Mouse (Mus musculus) heart, adult 9 months (tissue): ENCODE measurements around the gene Gm17304.
A peak's percentile ranks its signal among the peaks of the same experiment; 100 is the strongest.

Experiments
- DNase-seq, 2 experiments: peaks; one replicate each; pipeline ENCODE4 v3.0.0; 2022; ENCODE audit warnings: low spot score in 2 of 2

Gm17304 gene

GRCm38 (mm10) chr5:106622193-106622592 is 13.3 kb downstream of the Gm17304 start:
- no peak for DNase-seq

- DNase-seq = peak in 1 of 2 experiments; percentile 19
Observed at GRCm38 (mm10) chr5:106623337-106623736, 14.4 kb downstream of the Gm17304 start.

- DNase-seq = no peak
Observed at GRCm38 (mm10) chr5:106628369-106629149, 19.7 kb downstream of the Gm17304 start.

GRCm38 (mm10) chr5:106636423-106636946 is 27.6 kb downstream of the Gm17304 start:
- no peak for DNase-seq

- DNase-seq = no peak
Observed at GRCm38 (mm10) chr5:106639627-106640026, 30.7 kb downstream of the Gm17304 start.

- DNase-seq = no peak
Observed at GRCm38 (mm10) chr5:106640235-106640809, 31.4 kb downstream of the Gm17304 start.

GRCm38 (mm10) chr5:106641876-106642275 is 33.0 kb downstream of the Gm17304 start:
- DNase-seq = no peak

- DNase-seq = no peak
Observed at GRCm38 (mm10) chr5:106643434-106643833, 34.5 kb downstream of the Gm17304 start.

- DNase-seq = no peak
Observed at GRCm38 (mm10) chr5:106649441-106649840, 40.5 kb downstream of the Gm17304 start.

- DNase-seq = no peak
Observed at GRCm38 (mm10) chr5:106649995-106650394, 41.1 kb downstream of the Gm17304 start.

- DNase-seq = no peak
Observed at GRCm38 (mm10) chr5:106652220-106652753, 43.4 kb downstream of the Gm17304 start.

GRCm38 (mm10) chr5:106652790-106653328 is 44.0 kb downstream of the Gm17304 start:
- no peak for DNase-seq
